Mouse (Mus musculus) C2C12 (cell line): ENCODE data around the gene Zkscan3.

Experiments
- CEBPB ChIP-seq: IDR thresholded peaks from one replicate; pipeline ENCODE4 v1.6.1; 2011; ENCODE audit warnings: low read depth, mild to moderate bottlenecking, control low read depth, moderate library complexity
- CTCF ChIP-seq: IDR thresholded peaks from one replicate; pipeline ENCODE4 v1.5.1; 2011; ENCODE audit not compliant: control insufficient read depth, insufficient read depth, insufficient read length
- FOSL1 ChIP-seq: IDR thresholded peaks from one replicate; pipeline ENCODE4 v1.8.0; 2011; ENCODE audit warnings: mild to moderate bottlenecking, low read length; ENCODE audit not compliant: poor library complexity, insufficient read depth, severe bottlenecking
- MAX ChIP-seq: IDR thresholded peaks from one replicate; pipeline ENCODE4 v1.6.1; 2011; ENCODE audit warnings: mild to moderate bottlenecking, control low read depth
- MYOD1 ChIP-seq: IDR thresholded peaks from one replicate; pipeline ENCODE4 v1.6.1; 2011; ENCODE audit warnings: low read depth; ENCODE audit not compliant: control insufficient read depth, insufficient read length
- USF1 ChIP-seq: IDR thresholded peaks from one replicate; pipeline ENCODE4 v1.6.1; 2011; ENCODE audit warnings: low read depth, mild to moderate bottlenecking, control low read depth, moderate library complexity

- TF ChIP-seq CTCF = no peak
- no peak for TF ChIP-seq MAX
- no peak for TF ChIP-seq USF1
- no peak for TF ChIP-seq FOSL1
- no peak for TF ChIP-seq MYOD1
- TF ChIP-seq CEBPB = no peak
Measured at GRCm38 (mm10) chr13:21435476-21435875, 32.9 kb upstream of the Zkscan3 start.
